7 mouse cellular contexts compared by ENCODE assay signal in genomic region chr3:80913111-80913778, GRCm38 (mm10). TPM values are rescaled to one million over a fixed set of nuclear protein-coding genes. Genes with fewer than 3 reads are reported as not detected.
DNase-seq lines count a peak whose midpoint lies in the region; ATAC-seq lines count a peak whose summit lies in the region.

Glrb (minus strand) TSS chr3:80913660.

- H3K4me3 ChIP-seq in heart, embryonic 14.5 days (ENCODE audit: control insufficient read depth in 1 of 2, insufficient read depth in 1 of 2, low read depth in 1 of 2, low read length in 2 of 2): peak within 1 kb of the TSS; percentile 66 to 67
- peak within 1 kb of the TSS; percentile 81 for H3K4me3 ChIP-seq in midbrain, embryonic 10.5 days
- peak within 1 kb of the TSS; percentile 65 for H3K4me3 ChIP-seq in stomach, embryonic 15.5 days (replicated peaks)

- DNase-seq in ES-CJ7 (ENCODE audit: low read depth, low spot score): peak; percentile 26
- peak; percentile 57 to 81 for DNase-seq in adrenal gland, adult (ENCODE audit: inconsistent age in 2 of 2, low spot score in 1 of 2)
- DNase-seq in embryo, embryonic 10.5 days (ENCODE audit: low spot score): peak; percentile 55
- DNase-seq in layer of hippocampus, postnatal 14 days (ENCODE audit: low spot score in 2 of 2): peak; percentile 44 to 48
- DNase-seq in midbrain, embryonic 10.5 days (ENCODE audit: low spot score): peak; percentile 65

- 0 out of 2 replicates have a peak, but pooled peaks cover 5% of the 10 kb centered on the region for H3K27me3 ChIP-seq in heart, embryonic 14.5 days (ENCODE audit: control insufficient read depth, insufficient read depth, low read length)
- H3K27me3 ChIP-seq in midbrain, embryonic 10.5 days (ENCODE audit: low read depth, poor library complexity, severe bottlenecking): peaks cover 28% of the 10 kb centered on the region
- no peaks in the 10 kb centered on the region for H3K27me3 ChIP-seq in stomach, embryonic 15.5 days (replicated peaks)

- no peaks in the 10 kb centered on the region for H3K4me1 ChIP-seq in heart, embryonic 14.5 days (ENCODE audit: control insufficient read depth in 2 of 2, insufficient read depth in 2 of 2, low read length in 2 of 2)
- peaks cover 10% of the 10 kb centered on the region for H3K4me1 ChIP-seq in midbrain, embryonic 10.5 days
- H3K4me1 ChIP-seq in stomach, embryonic 15.5 days: 0 out of 2 replicates have a peak, but pooled peaks cover 4% of the 10 kb centered on the region

- under 1% methylated on average over 57 of the region's 76 CpGs for WGBS in heart, embryonic 14.5 days
- under 1% methylated on average over 68 of the region's 76 CpGs for WGBS in midbrain, embryonic 10.5 days
- WGBS in stomach, embryonic 15.5 days: under 1% methylated on average over 74 of the region's 76 CpGs

- H3K4me2 ChIP-seq in heart, embryonic 14.5 days (ENCODE audit: low read length): peak within 1 kb of the TSS; percentile 95
- peak within 1 kb of the TSS; percentile 98 for H3K4me2 ChIP-seq in stomach, embryonic 15.5 days

- H3K36me3 ChIP-seq in heart, embryonic 14.5 days (ENCODE audit: control insufficient read depth, insufficient read depth, low read length): no peaks in the 10 kb centered on the region
- no peaks in the 10 kb centered on the region for H3K36me3 ChIP-seq in midbrain, embryonic 10.5 days
- no peaks in the 10 kb centered on the region for H3K36me3 ChIP-seq in stomach, embryonic 15.5 days

- peak; percentile 43; the same call in 1 of the 2 replicates for ATAC-seq in heart, embryonic 14.5 days (ENCODE audit: insufficient number of reproducible peaks, insufficient read depth, low FRiP score, low read depth)
- ATAC-seq in stomach, embryonic 15.5 days (ENCODE audit: insufficient read depth, low FRiP score, low read depth): peak; percentile 70; the same call in 1 of the 2 replicates

- H3K9ac ChIP-seq in heart, embryonic 14.5 days (ENCODE audit: low read length): peak within 1 kb of the TSS; percentile 74
- H3K9ac ChIP-seq in stomach, embryonic 15.5 days: peak within 1 kb of the TSS; percentile 26

- no peaks in the 10 kb centered on the region for H3K9me3 ChIP-seq in heart, embryonic 14.5 days (ENCODE audit: control insufficient read depth, low read length)
- no peaks in the 10 kb centered on the region for H3K9me3 ChIP-seq in midbrain, embryonic 10.5 days (replicated peaks)
- no peaks in the 10 kb centered on the region for H3K9me3 ChIP-seq in stomach, embryonic 15.5 days

- H3K27ac ChIP-seq in heart, embryonic 14.5 days (replicated peaks in 1 of 2; ENCODE audit: control insufficient read depth in 1 of 2, insufficient read depth in 1 of 2, low read depth in 2 of 2, low read length in 2 of 2): no peak within 1 kb of the TSS
- H3K27ac ChIP-seq in midbrain, embryonic 10.5 days (replicated peaks): peak within 1 kb of the TSS; percentile 92
- no peak within 1 kb of the TSS for H3K27ac ChIP-seq in stomach, embryonic 15.5 days

RNA-seq across cellular contexts. Expression of gene Glrb, which starts in this region (rescaled TPM):
- polyA plus RNA-seq in heart, embryonic 14.5 days (2014; fragmentation: Nextera tagmentation; extraction: Ambion mirVana): 2.7 and 3.0 TPM in 2 replicates
- total RNA-seq in layer of hippocampus, postnatal 14 days (2021): 100 to 1,000 TPM; 131 to 133 TPM
- 6.9 and 8.4 TPM in 2 replicates for polyA plus RNA-seq in midbrain, embryonic 10.5 days (2016; fragmentation: Nextera tagmentation; extraction: Ambion mirVana)
- 3.1 and 3.3 TPM in 2 replicates for polyA plus RNA-seq in stomach, embryonic 15.5 days (2015; fragmentation: Nextera tagmentation; extraction: Ambion mirVana)
